Mouse (Mus musculus): Measurements from ENCODE around the gene Cdk1. TPM values are rescaled to one million over a fixed set of nuclear protein-coding genes. Genes with fewer than 3 reads are reported as not detected.

Gene Cdk1
- total and polyA plus RNA-seq, 2 experiments from 2014 or later: 28.1 to 59.6 TPM

DNA sequence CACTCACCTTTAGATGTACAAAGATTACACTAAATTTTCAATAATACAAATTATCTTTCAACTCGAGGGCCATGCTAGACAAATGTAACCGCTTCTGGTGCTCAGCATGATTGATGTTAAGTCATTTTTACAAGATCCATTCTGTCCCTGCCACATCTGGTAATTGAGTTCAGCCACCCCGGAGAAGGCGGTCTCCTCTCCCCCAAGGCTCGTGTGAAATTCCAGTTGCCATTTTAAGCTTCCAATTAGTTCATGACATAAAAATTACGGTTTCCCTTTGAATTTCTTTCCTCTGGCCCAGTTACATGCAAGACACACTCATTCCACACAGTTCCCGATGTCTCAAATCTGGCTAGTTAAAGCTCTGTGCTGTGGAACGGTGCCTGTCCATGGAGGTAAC, 38.8 kb downstream of the Cdk1 start:
- Histone ChIP-seq H3K9ac (replicated peaks; ENCODE audit: low read length) (no peak overlapping the region), H3K4me3 (ENCODE audit: low read length) (no peak overlapping the region), H3K4me2 (ENCODE audit: low read depth, low read length) (no peak overlapping the region), H3K9me3 (ENCODE audit: low read length) (no peaks in the 10 kb centered on the region), H3K27ac (no peak overlapping the region), H3K27me3 (ENCODE audit: insufficient read depth, low read length) (no peaks in the 10 kb centered on the region), H3K4me1 (ENCODE audit: insufficient read depth, low read length) (no peaks in the 10 kb centered on the region), H3K36me3 (ENCODE audit: insufficient read depth, low read length) (no peaks in the 10 kb centered on the region)
- 65% methylated on average over 8 of the region's 8 CpGs for WGBS
- DNase-seq (ENCODE audit: low spot score): no peak
- TF ChIP-seq CTCF (IDR thresholded peaks at IDR 0.05; ENCODE audit: low read depth): no peak
- ATAC-seq: no peak

DNA sequence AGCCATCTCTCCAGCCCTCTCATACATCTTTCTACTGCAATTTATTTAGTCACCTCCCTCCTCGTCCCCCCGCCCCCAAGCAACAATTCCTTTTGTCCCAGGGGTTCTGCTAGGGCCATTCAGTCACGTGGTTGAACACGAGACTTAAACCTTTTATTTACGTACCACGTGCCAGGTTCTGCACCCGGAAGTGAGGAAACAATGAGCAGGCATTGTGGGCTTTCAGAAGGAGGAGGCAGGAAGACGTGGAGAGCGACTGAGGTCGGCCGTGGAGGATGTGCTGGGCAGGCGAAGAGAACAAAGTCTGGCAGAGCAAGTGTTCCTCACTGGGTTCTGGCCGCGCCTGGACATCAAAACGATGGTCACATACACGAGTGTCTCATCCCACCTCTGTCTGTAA, 40.9 kb downstream of the Cdk1 start:
- no peak overlapping the region for H3K4me2 ChIP-seq (ENCODE audit: low read depth, low read length)
- WGBS: 63% methylated on average over 16 of the region's 16 CpGs
- no peak for ATAC-seq

GRCm38 (mm10) chr10:69309109-69309508, 43.6 kb downstream of the Cdk1 start:
- WGBS: 71% methylated on average over 5 of the region's 5 CpGs
- Histone ChIP-seq H3K4me1 (ENCODE audit: insufficient read depth, low read length) (no peaks in the 10 kb centered on the region), H3K36me3 (ENCODE audit: insufficient read depth, low read length) (no peaks in the 10 kb centered on the region), H3K9ac (replicated peaks; ENCODE audit: low read length) (no peak overlapping the region), H3K27me3 (ENCODE audit: insufficient read depth, low read length) (no peaks in the 10 kb centered on the region), H3K9me3 (ENCODE audit: low read length) (no peaks in the 10 kb centered on the region), H3K4me3 (ENCODE audit: low read length) (no peak overlapping the region), H3K4me2 (ENCODE audit: low read depth, low read length) (no peak overlapping the region), H3K27ac (no peak overlapping the region)
- ATAC-seq (no peak), DNase-seq (ENCODE audit: low spot score) (no peak)
- TF ChIP-seq CTCF (IDR thresholded peaks at IDR 0.05; ENCODE audit: low read depth): no peak

More for the DNA sequence above, 40.9 kb downstream of the Cdk1 start:
- no peak overlapping the region for H3K4me3 ChIP-seq (ENCODE audit: low read length)
- no peak for DNase-seq (ENCODE audit: low spot score)
- no peaks in the 10 kb centered on the region for H3K4me1 ChIP-seq (ENCODE audit: insufficient read depth, low read length)
- no peak for TF ChIP-seq CTCF (IDR thresholded peaks at IDR 0.05; ENCODE audit: low read depth)
- no peaks in the 10 kb centered on the region for H3K27me3 ChIP-seq (ENCODE audit: insufficient read depth, low read length)
- H3K9ac ChIP-seq (replicated peaks; ENCODE audit: low read length): no peak overlapping the region
- H3K36me3 ChIP-seq (ENCODE audit: insufficient read depth, low read length): no peaks in the 10 kb centered on the region
- no peaks in the 10 kb centered on the region for H3K9me3 ChIP-seq (ENCODE audit: low read length)
- no peak overlapping the region for H3K27ac ChIP-seq

- TF ChIP-seq CTCF (IDR thresholded peaks at IDR 0.05; ENCODE audit: low read depth): peak; percentile 85
- H3K27me3 ChIP-seq (ENCODE audit: insufficient read depth, low read length): no peaks in the 10 kb centered on the region
- no peak overlapping the region for H3K9ac ChIP-seq (replicated peaks; ENCODE audit: low read length)
- no peaks in the 10 kb centered on the region for H3K36me3 ChIP-seq (ENCODE audit: insufficient read depth, low read length)
- H3K9me3 ChIP-seq (ENCODE audit: low read length): no peaks in the 10 kb centered on the region
- no peak for ATAC-seq
- peak; percentile 79 for DNase-seq (ENCODE audit: low spot score)
- H3K4me3 ChIP-seq (ENCODE audit: low read length): no peak overlapping the region
- 45% methylated on average over 5 of the region's 5 CpGs for WGBS
- no peak overlapping the region for H3K4me2 ChIP-seq (ENCODE audit: low read depth, low read length)
- no peaks in the 10 kb centered on the region for H3K4me1 ChIP-seq (ENCODE audit: insufficient read depth, low read length)
- H3K27ac ChIP-seq: no peak overlapping the region
Observed at GRCm38 (mm10) chr10:69307067-69307466, 45.7 kb downstream of the Cdk1 start.

GRCm38 (mm10) chr10:69306205-69306604, 46.5 kb downstream of the Cdk1 start:
- peak; percentile 65 for TF ChIP-seq CTCF (IDR thresholded peaks at IDR 0.05; ENCODE audit: low read depth)
- Histone ChIP-seq H3K4me3 (ENCODE audit: low read length) (no peak overlapping the region), H3K9me3 (ENCODE audit: low read length) (no peaks in the 10 kb centered on the region), H3K36me3 (ENCODE audit: insufficient read depth, low read length) (no peaks in the 10 kb centered on the region), H3K4me2 (ENCODE audit: low read depth, low read length) (no peak overlapping the region), H3K27ac (no peak overlapping the region), H3K27me3 (ENCODE audit: insufficient read depth, low read length) (no peaks in the 10 kb centered on the region), H3K9ac (replicated peaks; ENCODE audit: low read length) (no peak overlapping the region), H3K4me1 (ENCODE audit: insufficient read depth, low read length) (no peaks in the 10 kb centered on the region)
- WGBS: 64% methylated on average over 14 of the region's 14 CpGs
- ATAC-seq (no peak), DNase-seq (ENCODE audit: low spot score) (no peak)

DNA sequence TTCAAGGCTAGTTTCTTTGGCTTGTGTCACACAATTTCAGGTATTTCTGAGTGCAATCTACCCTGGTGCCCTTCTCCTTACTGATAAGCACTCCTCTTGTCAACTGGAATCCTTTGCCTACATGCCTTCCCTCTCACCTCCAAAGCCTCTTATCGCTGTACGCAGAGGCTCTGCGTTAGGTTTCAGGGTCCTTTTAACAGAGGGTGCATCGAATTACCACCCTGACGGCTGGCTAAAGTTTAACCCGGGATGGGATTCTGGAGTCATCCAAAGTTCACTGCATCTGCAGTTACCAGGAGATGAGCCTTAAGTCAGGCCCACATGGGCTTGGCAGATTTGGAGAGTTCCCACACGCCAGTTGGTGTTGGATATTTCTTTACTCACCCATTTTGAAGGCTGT, 47.1 kb downstream of the Cdk1 start:
- no peak overlapping the region for H3K4me2 ChIP-seq (ENCODE audit: low read depth, low read length)
- DNase-seq (ENCODE audit: low spot score): no peak
- no peaks in the 10 kb centered on the region for H3K27me3 ChIP-seq (ENCODE audit: insufficient read depth, low read length)
- H3K36me3 ChIP-seq (ENCODE audit: insufficient read depth, low read length): no peaks in the 10 kb centered on the region
- H3K4me1 ChIP-seq (ENCODE audit: insufficient read depth, low read length): no peaks in the 10 kb centered on the region
- no peak for ATAC-seq
- H3K4me3 ChIP-seq (ENCODE audit: low read length): no peak overlapping the region
- TF ChIP-seq CTCF (IDR thresholded peaks at IDR 0.05; ENCODE audit: low read depth): no peak
- 69% methylated on average over 7 of the region's 7 CpGs for WGBS
- H3K27ac ChIP-seq: no peak overlapping the region
- H3K9ac ChIP-seq (replicated peaks; ENCODE audit: low read length): no peak overlapping the region
- H3K9me3 ChIP-seq (ENCODE audit: low read length): no peaks in the 10 kb centered on the region

DNA sequence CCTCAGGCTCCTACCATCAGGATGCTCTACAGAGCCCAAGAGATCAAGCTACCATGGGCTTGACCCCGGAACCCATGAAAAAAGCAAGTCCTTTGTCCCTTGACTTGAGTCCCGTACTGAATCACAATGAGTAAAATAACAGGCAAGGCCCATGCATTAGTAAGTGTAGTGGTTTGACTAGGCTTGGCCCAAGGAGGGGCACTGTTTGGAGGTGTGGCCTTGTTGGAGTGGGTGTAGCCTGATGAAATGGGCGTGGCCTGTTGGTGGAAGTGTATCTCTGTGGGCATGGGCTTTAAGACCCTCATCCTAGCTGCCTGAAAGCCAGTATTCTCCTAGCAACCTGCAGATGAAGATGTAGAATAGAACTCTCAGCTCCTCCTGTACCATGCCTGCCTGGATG, 47.9 kb downstream of the Cdk1 start:
- Histone ChIP-seq H3K9ac (replicated peaks; ENCODE audit: low read length) (no peak overlapping the region), H3K4me1 (ENCODE audit: insufficient read depth, low read length) (no peaks in the 10 kb centered on the region), H3K9me3 (ENCODE audit: low read length) (no peaks in the 10 kb centered on the region), H3K27ac (no peak overlapping the region), H3K4me2 (ENCODE audit: low read depth, low read length) (no peak overlapping the region), H3K27me3 (ENCODE audit: insufficient read depth, low read length) (no peaks in the 10 kb centered on the region), H3K4me3 (ENCODE audit: low read length) (no peak overlapping the region), H3K36me3 (ENCODE audit: insufficient read depth, low read length) (no peaks in the 10 kb centered on the region)
- no peak for DNase-seq (ENCODE audit: low spot score)
- ATAC-seq: no peak
- WGBS: 75% methylated on average over 3 of the region's 3 CpGs
- TF ChIP-seq CTCF (IDR thresholded peaks at IDR 0.05; ENCODE audit: low read depth): no peak

Data from hindbrain, postnatal 0 days (tissue).